Mouse (Mus musculus): Measurements from ENCODE around the gene Slc5a10.
"Not testable (repeated sequence)": the region's sequence is repeated elsewhere in the genome, so short reads cannot be mapped to it uniquely, and the experiment has no call there.

Slc5a10 gene

DNA sequence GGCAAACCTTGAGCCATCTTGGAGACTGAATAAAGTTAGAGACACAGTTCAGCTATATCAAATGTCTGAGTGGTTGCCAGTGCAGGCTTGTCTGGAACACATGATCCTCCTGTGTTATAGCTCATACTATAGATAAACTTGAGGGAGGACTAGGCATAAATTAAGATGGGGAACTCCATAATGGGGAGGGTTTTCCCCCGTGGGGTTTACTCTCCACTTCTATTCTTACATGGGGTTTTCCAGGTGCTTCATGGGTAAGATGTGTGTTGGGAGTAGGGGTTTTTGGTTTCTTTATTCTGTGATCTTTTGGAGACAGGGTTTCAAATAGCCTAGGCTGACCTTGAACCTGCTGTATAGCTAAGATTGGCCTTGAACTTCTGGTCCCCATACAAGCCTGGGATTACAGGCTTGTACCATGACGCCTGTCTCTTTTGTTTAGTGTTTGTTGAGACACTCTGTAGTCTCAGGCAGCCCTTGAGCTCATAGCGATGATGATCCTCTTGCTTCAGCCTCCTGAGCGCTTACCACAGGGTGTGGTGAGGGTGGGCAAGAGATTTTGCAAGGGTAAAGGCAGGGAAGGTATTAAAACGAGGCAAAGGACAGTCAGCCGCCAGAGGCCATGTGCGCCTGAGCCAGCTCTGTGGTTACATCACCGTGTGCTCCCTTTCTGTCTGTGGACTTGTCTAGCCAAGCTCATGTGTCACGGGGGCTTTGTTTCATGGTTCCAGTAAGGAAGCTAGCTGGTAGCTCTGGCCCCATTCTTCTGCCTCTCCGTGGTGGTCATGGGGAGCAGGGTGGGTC is 73.3 kb downstream of the Slc5a10 start:
- DNase-seq, result no peak

DNA sequence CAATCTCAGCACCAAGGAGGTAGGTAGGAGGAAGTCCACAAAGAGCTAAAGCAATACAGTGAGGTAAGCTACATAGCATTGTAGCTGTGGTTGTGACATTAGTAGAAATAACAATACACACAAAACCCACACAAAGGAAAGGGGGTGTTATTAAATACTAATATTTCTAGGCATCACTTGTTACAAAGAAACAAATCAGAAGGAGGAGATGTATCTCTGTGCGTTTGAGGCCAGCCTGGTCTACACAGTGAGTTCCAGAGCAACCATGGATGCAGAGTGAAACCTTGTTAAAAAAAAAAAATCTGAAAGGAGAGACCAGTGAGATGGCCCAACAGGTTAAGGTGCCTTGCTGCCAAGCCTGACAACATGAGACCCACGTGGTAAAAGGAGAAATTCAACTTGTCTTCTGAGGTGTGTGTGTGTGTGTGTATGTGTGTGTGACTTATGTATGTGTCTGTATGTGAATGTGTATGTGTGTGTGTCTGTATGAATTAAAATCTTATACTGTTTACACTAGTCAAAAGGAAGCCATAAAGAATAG is 74.1 kb downstream of the Slc5a10 start:
- DNase-seq, result no peak

DNA sequence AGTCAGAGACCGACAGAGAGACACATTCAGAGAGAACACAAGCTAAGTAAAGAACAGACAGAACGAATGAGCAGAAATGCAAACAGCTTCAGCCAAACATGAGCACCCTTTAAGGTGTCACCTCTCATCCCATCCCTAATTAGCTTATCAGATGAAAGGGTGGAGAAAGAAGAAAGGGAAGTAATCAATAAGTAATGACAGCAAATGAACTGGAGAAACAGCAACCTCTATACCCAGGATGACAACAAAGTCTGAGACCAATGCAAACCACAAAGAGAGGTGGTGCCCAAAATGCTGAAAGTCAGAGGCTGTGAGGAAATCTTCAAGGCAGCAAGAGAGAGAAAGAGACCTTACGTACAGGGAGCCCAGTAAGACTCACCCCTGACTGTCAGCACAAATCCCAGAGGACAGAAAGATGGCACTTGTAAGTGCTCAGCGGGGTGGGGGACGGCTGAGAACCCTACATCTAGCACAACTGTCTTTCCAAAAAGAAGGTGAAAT is 75.2 kb downstream of the Slc5a10 start:
- DNase-seq, result no peak

DNA sequence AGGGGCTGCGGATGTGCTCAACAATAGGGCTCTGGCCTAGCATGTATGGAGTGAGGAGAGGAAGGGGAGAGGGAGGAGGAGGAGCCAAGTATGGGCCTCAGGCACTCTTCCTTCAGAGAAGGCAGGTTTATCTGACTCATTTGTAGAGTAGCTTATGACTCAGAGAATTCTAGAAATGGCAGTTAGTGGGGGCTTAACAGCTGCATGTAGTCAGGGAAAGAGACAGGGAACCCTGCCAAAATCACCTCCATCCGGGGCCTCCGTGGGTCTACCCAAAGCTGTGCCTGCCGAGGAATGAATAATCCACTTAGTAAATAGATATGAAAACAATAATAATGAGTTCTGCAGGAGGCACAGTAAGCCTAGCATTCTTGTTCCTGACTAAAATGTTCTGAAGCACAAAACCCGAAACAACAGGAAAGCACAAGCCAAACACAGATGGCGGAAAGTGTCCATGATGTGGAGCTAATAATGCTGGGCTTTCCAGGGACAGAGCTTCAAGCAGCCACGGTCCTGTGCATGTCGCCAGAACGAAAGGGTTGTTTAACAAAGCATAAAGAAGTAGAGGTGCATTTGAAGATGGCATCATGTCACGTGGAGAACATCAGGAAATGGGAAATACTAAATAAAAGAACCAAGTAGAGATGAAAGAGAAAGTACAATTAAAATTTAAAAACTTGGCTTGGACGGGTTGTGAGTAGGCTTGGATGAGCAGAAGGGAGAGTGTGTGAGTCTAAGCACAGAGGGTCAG is 75.9 kb downstream of the Slc5a10 start:
- DNase-seq, result no peak

DNA sequence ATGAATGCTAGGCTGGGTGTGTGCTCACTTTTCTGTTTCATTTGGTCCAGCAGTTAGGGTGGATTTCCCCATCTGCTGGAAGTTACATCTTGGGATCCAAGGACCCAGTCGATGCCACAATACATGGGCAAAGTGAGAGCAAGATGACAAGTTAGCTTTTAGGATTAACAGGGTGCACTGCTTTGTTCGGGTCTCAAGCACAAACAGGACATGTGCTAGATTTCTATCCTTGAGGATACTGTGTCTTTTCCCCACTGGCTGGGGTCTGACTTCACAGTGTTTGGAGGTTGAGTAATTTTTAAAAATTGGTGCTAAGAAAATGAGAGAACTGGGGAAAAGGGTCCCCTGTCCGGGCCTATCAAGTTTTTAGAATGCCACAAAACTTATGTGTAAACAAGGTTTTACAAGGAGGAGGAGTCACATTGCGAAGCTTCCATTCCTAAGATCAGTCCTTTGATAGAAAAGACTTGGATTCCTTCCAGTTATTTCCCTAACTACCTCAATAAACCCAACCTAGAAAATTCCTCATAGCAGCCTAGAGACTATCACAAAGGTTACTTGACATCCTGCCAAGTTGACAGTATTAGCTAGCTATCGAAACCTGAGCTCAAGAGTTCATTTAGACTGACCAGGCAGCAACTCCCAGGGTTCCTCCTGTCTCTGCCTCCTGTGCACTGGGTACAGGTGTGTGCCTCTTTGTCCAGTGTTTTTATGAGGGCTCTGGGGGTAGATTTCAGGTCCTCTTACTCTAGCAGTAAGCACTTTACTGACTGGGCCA is 77.3 kb downstream of the Slc5a10 start:
- DNase-seq, result no peak

DNA sequence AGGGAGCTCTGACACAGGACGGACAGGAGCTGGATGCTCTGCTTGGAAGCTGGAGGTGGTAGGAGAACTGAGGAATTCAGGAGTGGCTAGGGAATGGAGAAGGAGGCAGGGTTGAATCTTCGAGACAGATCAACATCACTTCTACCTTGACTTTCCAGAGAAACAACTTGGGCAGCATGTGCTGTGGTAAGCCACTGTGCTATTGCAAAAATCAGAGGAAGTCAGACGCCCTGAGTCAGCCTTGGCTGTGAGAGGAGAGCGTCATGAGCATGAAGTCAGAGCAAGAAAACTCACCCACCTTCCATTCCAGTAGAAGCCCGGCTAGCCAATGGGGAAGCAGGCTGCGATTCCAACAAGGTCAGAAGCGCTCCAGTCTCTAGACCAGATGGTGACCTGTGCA is 78.5 kb downstream of the Slc5a10 start:
- no peak for DNase-seq

DNA sequence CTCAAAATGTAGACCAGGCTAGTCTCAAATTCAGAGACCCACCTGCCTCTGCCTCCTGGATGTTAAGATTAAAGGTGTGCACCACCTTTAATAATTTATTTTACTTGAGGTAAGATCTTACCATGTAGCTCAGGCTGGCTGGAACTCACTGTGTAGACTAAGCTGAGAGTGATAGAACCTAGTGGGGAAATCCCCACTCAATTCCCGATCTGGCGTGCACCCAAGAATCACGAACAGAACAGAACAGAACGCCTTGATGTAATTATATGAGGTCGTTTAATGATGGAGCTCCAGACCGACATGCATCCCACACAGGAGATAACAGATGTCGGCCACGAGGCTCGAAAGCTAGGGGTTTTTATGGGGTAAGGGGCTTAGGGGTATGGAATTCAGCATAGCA is 80.0 kb downstream of the Slc5a10 start:
- DNase-seq, result not testable (repeated sequence)

DNA sequence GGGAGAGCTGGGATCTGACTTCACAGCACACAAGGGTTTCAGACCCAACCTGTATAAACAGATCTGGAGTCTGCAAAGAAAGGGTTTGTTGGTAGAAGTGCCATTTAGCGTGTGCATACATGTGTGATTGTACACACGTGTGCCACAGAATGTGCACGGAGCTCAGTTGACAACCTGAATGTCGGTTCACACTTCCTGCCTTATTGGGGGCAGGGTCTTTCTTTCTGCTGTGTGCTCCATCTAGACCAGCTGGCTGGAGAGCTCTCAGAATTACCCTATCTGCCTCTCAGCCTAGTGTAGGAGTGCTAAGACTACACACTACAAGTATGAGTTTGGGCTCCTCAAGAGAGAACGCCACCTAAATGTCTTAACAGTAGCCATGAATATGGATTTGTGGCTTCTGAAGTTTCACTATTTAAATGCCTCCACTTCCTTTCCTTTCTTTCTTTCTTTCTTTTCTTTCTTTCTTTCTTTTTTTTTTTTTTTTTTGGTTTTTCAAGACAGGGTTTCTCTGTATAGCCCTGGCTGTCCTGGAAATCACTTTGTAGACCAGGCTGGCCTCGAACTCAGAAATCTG is 80.9 kb downstream of the Slc5a10 start:
- DNase-seq, result no peak

DNA sequence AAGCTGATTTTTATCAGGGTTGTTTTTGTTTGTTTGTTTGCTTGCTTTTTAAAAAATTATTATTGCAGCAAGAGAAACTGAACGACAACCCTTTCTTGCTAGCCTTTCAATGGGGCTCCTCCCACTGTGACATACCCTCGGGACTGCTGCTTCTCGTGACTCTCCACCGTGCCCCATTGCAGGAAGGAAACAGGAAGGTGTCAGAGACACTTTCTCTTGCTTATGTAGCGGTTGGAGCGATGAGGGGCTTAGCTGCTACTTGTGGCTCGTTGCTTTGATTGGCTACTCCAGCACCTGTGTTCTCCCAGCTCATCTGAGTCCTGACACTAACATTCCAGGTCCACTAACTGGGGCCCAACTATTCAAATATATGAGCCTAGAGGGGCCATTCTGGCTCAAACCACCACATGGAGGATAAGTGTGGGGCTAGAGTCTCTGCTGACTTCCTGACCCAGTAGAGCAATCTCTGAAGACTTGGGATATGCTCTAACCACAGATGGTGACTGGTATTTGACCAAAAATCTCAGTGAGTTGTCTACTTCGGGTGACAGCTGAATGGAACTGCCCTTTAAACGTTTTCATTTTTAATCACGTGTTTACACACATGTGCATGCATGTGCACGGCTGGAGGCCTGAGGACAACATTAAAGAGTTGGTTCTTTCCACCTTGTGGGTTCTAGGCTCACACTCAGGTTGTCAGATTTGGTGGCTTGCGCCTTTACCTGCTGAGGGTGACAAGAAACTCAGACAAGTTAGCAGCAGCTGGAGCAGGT is 81.7 kb downstream of the Slc5a10 start:
- DNase-seq, result no peak

DNA sequence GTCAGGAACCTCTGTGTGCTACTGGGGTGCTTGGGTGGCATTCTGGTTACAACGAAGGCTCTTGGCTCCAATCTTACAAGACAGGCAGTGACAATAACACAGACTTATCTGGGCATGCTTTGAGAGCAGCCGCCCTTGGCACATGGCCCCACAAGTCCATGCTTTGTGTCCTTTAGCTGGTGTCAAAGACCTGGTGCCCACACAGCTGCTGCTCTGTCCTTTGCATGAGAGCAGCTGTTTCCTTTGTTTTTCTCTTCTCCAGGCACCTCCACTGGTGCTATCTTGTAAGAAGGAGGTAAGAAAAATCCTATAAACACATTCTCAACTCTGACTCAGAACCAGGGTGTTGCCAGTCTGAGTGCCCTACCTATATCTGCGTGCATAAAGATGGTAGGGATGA is 82.8 kb downstream of the Slc5a10 start:
- no peak for DNase-seq

DNA sequence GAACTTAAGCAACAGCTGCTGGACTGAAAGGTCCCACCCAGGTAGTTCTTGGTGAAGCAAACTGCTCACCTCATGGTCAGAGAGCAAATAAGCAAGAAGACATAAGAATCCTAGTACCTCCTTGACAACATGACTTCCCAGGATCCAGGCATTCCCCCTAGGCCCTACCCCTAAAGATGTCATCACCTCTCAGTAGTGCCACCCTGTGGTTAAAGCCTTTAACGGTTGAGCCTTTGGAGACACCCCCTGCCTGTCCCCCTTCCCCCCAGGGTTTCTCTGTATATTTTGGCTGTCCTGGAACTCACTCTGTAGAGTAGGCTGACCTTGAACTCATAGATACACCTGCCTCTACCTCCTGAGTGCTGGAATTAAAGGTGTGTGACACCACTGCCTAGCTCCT is 83.2 kb downstream of the Slc5a10 start:
- DNase-seq, result no peak

DNA sequence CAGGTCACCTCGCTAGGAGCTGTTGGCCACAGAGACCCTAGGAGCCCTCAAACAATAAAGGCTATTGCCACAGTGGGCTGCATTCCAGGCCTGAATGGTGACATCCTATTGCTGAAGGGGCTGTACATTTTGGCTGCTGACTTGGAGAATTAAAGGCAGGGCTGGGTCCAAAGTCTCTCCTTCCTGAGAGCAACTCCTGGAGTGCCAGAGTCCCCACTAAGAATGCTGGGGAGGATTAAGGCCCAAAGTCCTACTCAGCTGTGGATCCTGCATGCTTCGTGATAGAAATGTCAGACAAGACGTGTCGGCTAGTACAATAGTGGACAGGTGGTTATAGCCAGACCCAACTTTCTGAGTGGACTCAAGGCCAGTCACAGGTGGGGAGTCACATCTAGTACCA is 84.3 kb downstream of the Slc5a10 start:
- DNase-seq, result not testable (repeated sequence)

DNA sequence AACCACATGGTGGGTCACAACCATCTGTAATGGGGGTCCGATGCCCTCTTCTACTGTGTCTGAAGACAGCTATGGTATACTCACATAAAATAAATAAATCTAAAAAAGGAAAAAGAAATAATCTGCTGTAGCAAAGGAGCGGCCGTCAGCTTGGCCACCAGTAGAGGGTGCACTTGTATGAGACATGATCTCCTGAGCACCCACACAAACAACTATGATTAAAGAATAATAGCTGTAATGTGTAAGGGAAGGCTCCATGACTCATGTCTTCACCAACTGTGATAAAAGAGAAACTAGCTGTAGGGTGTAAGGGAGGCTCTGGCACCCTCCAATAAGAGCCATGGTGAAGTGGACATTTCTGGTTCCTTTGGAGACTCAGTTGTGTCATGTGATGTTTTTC is 91.0 kb downstream of the Slc5a10 start:
- DNase-seq, result no peak

DNA sequence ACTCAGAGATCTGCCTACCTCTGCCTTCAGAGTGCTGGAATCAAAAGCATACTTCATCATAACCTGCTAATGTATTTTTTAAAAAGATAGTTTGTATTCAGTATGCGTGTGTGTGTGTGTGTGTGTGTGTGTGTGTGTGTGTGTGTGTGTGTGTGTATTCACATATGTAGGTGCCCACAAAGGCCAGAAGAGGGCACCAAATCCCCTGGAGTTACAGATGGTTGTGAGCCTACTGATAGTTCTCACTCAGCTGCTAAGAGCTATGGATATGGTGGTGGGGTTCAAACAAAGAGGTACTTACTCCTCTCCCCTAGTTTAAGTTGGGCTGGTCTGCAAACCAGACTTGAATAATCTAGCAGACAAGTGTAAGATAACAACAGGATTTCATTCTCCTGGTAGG is 94.1 kb downstream of the Slc5a10 start:
- no peak for DNase-seq

DNA sequence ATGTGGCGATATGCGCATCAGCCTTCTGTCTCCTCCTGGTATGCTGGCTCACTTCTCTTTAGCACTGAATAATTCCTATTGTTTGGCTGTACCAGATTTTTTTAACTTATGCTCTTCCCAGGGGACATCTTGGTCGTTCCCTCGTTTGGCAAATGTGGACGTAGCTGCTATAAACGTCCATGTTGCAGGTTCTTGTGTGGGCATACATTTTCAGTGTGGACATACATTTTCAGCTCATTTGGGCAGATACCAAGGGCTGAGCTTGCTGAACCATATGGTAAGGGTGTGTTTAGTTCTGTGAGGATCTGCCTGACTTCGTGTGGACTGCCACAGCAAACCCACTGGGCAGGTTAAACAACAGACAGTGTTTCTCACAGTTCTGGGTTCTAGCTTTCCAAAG is 95.5 kb downstream of the Slc5a10 start:
- no peak for DNase-seq

All from cerebellum, adult 11 months (tissue).